Mouse (Mus musculus) lung, embryonic 15.5 days (tissue): ENCODE measurements around the gene Sept9. TPM values are rescaled to one million over a fixed set of nuclear protein-coding genes. Genes with fewer than 3 reads are reported as not detected.
"Not testable (repeated sequence)": the region's sequence is repeated elsewhere in the genome, so short reads cannot be mapped to it uniquely, and the experiment has no call there.

ENCODE experiments used
- ATAC-seq: fragments of 200-750 bp; cut with Nextera tagmentation; 2 replicates; pipeline ENCODE4 v1.8.0; 2017; ENCODE audit warnings: moderate number of reproducible peaks, borderline replicate concordance; ENCODE audit not compliant: low FRiP score, low TSS enrichment; ENCODE audit errors: extremely low read depth
- H3K27ac ChIP-seq: fragments of 300-500 bp; sonication (generic); 2 replicates; pipeline ENCODE4 v1.5.1; 2015; ENCODE audit warnings: moderate library complexity, mild to moderate bottlenecking, inconsistent platforms
- H3K27me3 ChIP-seq: fragments of 300-500 bp; sonication (generic); 2 replicates; pipeline ENCODE4 v1.6.1; 2015; ENCODE audit warnings: inconsistent platforms
- H3K36me3 ChIP-seq: fragments of 300-500 bp; sonication (generic); 2 replicates; pipeline ENCODE4 v1.6.1; 2015; ENCODE audit warnings: inconsistent platforms
- H3K4me1 ChIP-seq: fragments of 300-500 bp; sonication (generic); 2 replicates; pipeline ENCODE4 v1.6.1; 2015; ENCODE audit warnings: inconsistent platforms
- H3K4me2 ChIP-seq: fragments of 300-500 bp; sonication (generic); 2 replicates; pipeline ENCODE4 v1.6.1; 2015; ENCODE audit warnings: inconsistent platforms, mild to moderate bottlenecking, moderate library complexity
- H3K4me3 ChIP-seq: fragments of 300-500 bp; sonication (generic); 2 replicates; pipeline ENCODE4 v1.5.1; 2015; ENCODE audit warnings: mild to moderate bottlenecking, inconsistent platforms
- H3K9ac ChIP-seq: fragments of 300-500 bp; sonication (generic); 2 replicates; pipeline ENCODE4 v1.6.1; 2015; ENCODE audit warnings: inconsistent platforms
- H3K9me3 ChIP-seq: fragments of 300-500 bp; sonication (generic); 2 replicates; pipeline ENCODE4 v1.6.1; 2016; ENCODE audit warnings: inconsistent platforms
- WGBS: fragments of 180-500 bp; shearing (Covaris S2); methylation state at CpG from one replicate; pipeline ENCODE4 v1.1.7; 2015; 5-methylcytosine and 5-hydroxymethylcytosine counted together
- polyA plus RNA-seq: library from polyadenylated mRNA; unstranded; fragments of >200 nt; fragmentation: Nextera tagmentation; extraction: Ambion mirVana; gene quantifications from 2 replicates; pipeline ENCODE4 v1.2.1, GENCODE M21; 2015

Gene Sept9
- polyA plus RNA-seq, 1 experiment from 2014 or later, result 145 TPM

DNA sequence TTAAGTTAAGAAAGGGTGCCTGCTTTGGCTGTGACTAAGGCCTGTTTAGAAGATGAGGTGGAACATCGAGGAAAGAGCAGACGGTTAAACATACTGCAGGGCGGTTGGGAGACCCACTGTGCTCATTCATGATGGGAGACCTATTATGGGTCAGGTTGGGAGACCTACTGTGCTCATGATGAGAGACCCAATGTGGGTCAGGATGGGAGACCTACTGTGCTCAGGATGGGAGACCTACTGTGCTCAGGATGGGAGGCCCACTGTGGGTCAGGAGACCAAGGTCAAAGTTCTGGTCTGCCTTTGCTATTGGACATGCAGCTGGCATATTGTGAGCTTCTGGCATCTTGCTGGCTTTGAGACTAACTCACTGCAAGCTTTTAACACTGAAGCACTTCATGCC is 139.6 kb downstream of the Sept9 start:
- Histone ChIP-seq H3K27ac (peak overlapping the region; percentile 46; the same call in 1 of the 2 replicates), H3K27me3 (no peaks in the 10 kb centered on the region), H3K36me3 (no peaks in the 10 kb centered on the region), H3K9me3 (no peaks in the 10 kb centered on the region), H3K4me3 (no peak overlapping the region), H3K4me1 (peaks cover 87% of the 10 kb centered on the region), H3K9ac (no peak overlapping the region), H3K4me2 (no peak overlapping the region)
- WGBS, result 61% methylated on average over 3 of the region's 3 CpGs
- no peak for ATAC-seq

DNA sequence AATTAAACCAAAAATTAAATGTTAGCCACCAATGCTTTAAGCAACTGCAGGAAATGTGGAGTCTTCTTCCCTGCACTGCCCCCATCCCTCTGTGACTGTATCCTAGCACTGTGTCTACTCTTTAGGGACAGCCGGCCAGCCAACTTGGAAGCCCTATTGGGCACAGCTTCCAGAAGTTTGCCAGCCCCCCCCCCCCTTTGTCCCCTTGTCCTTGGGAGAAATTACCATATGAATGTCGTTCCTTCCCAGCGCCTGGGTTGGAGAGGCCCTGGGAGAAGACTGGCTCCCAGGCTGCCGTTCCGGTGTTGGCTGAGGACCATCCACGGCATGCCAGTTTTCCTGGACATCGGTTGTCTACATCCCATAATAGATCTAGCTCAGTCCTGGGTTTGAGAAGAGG is 141.8 kb downstream of the Sept9 start:
- Histone ChIP-seq H3K27ac (no peak overlapping the region), H3K4me2 (no peak overlapping the region), H3K27me3 (no peaks in the 10 kb centered on the region), H3K36me3 (no peaks in the 10 kb centered on the region), H3K9me3 (no peaks in the 10 kb centered on the region), H3K4me3 (no peak overlapping the region), H3K9ac (no peak overlapping the region), H3K4me1 (peaks cover 87% of the 10 kb centered on the region)
- WGBS, result 58% methylated on average over 7 of the region's 7 CpGs
- no peak for ATAC-seq

DNA sequence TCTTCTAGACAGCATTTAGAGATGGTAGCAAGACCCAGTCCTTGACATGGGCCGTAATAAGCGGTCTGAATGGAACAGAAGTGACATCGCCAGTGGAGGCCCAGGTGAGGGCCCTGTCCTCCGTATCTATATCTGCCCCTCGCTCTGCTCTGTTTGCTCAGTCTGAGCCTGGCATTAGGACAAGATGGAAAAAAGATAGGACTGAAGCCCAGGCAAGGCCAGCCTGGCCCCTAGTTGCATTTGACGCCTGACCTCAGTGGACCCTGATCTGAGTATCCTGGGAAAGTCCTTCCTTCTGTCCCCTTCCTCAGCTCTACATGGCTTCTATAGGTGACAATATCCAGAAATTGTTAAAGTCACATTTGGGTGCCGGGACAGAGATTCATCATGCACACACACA is 142.6 kb downstream of the Sept9 start:
- no peak overlapping the region for H3K4me3 ChIP-seq
- no peak for ATAC-seq
- H3K9me3 ChIP-seq, result no peaks in the 10 kb centered on the region
- H3K27ac ChIP-seq, result no peak overlapping the region
- 86% methylated on average over 7 of the region's 7 CpGs for WGBS
- H3K27me3 ChIP-seq, result no peaks in the 10 kb centered on the region
- H3K4me1 ChIP-seq, result peaks cover 92% of the 10 kb centered on the region
- no peaks in the 10 kb centered on the region for H3K36me3 ChIP-seq
- no peak overlapping the region for H3K4me2 ChIP-seq
- H3K9ac ChIP-seq, result no peak overlapping the region

DNA sequence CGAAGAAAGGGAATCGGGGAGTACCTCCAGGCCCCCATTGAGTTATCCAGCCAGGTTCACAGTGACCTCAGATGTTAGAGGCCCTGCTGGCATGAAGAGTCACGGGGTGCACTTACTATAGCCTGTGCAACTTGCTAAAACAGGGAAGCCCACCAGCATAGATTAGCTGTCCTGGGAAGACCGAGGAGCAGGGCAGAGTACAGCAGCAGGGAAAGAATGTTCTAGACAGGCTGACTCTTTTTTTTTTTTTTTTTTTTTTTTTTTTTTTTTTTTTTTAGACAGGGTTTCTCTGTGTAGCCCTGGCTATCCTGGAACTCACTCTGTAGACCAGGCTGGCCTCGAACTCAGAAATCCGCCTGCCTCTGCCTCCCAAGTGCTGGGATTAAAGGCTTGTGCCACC is 143.0 kb downstream of the Sept9 start:
- H3K9ac ChIP-seq, ATAC-seq, H3K36me3 ChIP-seq, H3K4me3 ChIP-seq, H3K27me3 ChIP-seq, H3K27ac ChIP-seq, H3K9me3 ChIP-seq, H3K4me2 ChIP-seq: not testable (repeated sequence)
- 93% methylated on average over 6 of the region's 6 CpGs for WGBS
- peaks cover 93% of the 10 kb centered on the region for H3K4me1 ChIP-seq

DNA sequence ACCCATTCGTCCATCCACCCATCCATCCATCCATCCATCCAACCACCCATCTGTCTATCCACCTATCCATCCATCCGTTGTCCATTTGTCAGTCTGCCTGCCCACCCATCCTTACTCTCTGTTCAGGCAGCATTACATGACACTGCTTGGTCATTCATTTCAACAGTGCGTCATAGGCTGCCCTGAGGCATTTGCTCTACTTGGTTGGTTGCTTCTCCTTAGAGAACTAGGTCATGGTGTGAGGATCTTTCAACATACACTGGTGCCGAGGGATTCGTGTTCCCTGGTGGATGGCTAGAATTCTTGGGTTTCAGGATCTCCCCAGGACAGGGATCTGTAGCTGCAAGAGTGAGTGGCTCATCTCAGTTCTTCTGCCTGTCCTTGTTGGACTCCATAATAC is 144.3 kb downstream of the Sept9 start:
- Histone ChIP-seq H3K9me3 (no peaks in the 10 kb centered on the region), H3K4me2 (no peak overlapping the region), H3K36me3 (no peaks in the 10 kb centered on the region), H3K9ac (no peak overlapping the region), H3K27ac (peak overlapping the region; percentile 86; the same call in 1 of the 2 replicates), H3K27me3 (no peaks in the 10 kb centered on the region), H3K4me3 (no peak overlapping the region), H3K4me1 (peaks cover 91% of the 10 kb centered on the region)
- WGBS, result 78% methylated on average over 5 of the region's 5 CpGs
- no peak for ATAC-seq

DNA sequence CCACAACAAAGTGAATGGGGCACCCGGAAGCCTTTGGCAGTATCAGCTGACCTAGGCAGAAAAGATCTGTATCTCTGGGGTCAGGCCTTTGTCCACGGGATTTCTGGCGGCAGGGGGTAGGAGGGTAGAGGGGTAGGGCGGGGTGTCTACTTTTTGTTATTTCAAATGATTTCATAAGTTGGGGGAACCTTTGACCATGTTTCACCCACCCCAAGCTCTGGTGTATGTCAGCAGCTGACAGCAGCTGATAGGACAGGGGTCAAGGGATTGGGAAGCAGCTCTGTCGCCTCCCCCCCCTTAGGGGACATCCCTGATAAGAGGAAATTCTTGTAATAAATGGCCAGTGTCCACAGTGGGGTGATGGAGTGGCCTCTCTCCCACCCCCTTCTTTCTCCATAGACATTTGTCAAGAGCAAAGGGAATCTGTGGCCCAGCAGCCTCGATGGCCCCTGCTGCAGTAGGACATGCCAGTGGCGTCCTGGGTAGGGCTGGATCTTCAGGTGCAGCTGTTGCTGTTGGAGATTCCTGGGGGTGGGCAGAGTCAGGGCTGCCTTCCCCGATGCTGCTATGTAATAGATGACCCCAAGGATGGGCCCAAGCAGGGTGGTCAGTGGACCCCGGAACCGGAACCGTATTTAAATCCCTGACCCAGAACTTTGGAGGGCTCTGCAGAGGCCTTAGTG is 145.0 kb downstream of the Sept9 start:
- no peak overlapping the region for H3K9ac ChIP-seq
- H3K27ac ChIP-seq, result peak overlapping the region; percentile 86
- no peaks in the 10 kb centered on the region for H3K9me3 ChIP-seq
- peaks cover 91% of the 10 kb centered on the region for H3K4me1 ChIP-seq
- no peak overlapping the region for H3K4me3 ChIP-seq
- H3K4me2 ChIP-seq, result peak overlapping the region; percentile 35
- H3K27me3 ChIP-seq, result no peaks in the 10 kb centered on the region
- no peaks in the 10 kb centered on the region for H3K36me3 ChIP-seq
- ATAC-seq, result no peak; the same call in 1 of the 2 replicates
- WGBS, result 31% methylated on average over 11 of the region's 11 CpGs

DNA sequence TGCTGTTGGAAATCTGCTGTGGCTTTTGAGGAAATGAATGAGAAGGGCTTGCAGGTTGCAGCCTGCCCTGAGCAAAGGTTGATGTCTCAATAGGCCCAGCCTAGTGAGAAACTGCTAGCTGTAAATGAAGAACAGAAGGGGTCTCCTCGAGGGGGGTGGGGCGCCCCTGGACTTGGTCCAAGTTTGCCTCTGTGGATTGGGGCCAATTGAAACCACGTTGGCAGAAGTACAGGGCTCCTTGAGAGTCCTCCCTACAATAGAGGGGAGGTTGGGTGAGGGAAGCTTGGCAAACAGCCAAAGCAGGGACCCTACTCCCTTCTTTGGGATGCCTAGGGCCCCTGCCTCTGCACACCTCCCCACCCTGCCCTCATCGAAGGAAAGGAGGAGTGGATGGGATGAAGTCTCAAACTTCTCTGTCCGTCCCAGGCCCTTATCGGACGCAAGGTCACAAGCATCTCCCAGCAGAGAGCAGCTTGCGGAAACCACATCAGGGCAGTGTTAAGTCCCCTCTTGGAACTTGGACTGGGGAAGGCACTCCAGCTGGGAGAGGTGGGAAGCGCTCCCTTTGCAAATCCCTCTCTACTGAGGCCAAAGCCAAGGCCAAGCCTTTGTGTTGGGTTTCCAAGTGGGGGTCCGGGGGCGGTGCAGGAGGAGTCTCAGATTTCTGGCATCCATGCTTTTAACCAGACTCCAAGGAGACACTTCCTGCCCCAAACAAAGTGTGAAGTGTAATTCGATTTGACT is 145.7 kb downstream of the Sept9 start:
- Histone ChIP-seq H3K4me1 (peaks cover 91% of the 10 kb centered on the region), H3K4me3 (no peak overlapping the region), H3K9me3 (no peaks in the 10 kb centered on the region), H3K9ac (no peak overlapping the region), H3K36me3 (no peaks in the 10 kb centered on the region), H3K27me3 (no peaks in the 10 kb centered on the region), H3K4me2 (peak overlapping the region; percentile 35), H3K27ac (peak overlapping the region; percentile 86)
- peak; percentile 78 for ATAC-seq
- WGBS, result 8% methylated on average over 12 of the region's 12 CpGs

DNA sequence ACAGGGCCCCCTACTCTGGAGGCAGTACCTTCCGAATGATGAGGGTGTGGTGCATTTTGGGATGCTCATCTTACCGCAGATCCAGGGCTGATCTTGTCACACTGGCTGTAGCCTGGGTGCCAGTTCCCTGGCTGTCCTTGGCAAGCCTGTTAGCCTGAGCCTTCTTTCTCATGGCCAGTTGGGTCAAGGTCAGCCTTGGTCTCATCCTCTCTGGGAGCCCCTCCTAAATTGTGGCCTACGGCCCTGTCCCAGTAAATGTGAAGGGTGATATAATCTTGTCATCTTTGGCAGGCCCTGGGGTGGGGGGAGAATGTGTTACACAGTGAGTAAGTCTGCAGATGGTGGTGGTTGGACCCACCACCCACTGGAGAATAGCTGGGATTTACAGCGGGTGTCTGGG is 147.8 kb downstream of the Sept9 start:
- Histone ChIP-seq H3K27ac (peak overlapping the region; percentile 27; the same call in 1 of the 2 replicates), H3K9ac (no peak overlapping the region), H3K4me3 (no peak overlapping the region), H3K36me3 (peaks cover 11% of the 10 kb centered on the region), H3K9me3 (no peaks in the 10 kb centered on the region), H3K4me1 (peaks cover 82% of the 10 kb centered on the region), H3K27me3 (no peaks in the 10 kb centered on the region), H3K4me2 (no peak overlapping the region)
- ATAC-seq, result no peak
- 77% methylated on average over 4 of the region's 4 CpGs for WGBS

DNA sequence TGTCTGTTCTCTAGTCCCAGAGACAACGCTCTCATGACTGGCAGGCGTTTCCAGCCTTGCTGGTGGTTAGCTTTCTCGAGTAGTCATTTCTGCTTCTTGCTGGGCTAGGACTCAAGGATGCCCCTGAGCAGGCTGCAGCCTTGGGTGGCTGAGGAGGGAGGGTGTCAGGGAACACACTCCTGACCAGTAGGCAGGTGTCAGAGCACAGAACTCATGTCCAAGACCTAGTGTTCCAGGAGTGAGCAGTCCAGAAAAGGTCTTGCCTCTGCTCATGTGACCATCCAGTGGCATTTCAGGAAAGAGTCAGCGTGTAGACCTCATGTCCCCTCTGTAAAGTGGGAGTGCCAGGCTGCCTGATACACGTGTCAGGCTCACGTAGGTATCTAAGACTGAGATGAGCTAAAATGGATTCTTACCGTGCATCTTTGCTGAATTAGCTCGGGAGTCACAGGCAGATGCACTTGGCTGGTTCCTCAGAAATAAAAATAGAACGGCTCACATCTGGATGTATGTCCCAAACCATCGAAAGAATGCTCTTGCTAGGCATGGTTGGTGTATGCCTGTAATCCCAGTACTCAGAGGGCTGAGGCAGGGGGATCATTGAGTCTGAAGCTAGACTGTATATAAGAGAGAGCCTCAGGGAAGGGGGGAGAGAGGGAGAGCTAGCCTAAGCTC is 149.1 kb downstream of the Sept9 start:
- Histone ChIP-seq H3K4me1 (peaks cover 71% of the 10 kb centered on the region), H3K27ac (0 out of 2 replicates have a peak overlapping the region, but pooled peaks have one; percentile 11)
- WGBS, result 49% methylated on average over 10 of the region's 10 CpGs

DNA sequence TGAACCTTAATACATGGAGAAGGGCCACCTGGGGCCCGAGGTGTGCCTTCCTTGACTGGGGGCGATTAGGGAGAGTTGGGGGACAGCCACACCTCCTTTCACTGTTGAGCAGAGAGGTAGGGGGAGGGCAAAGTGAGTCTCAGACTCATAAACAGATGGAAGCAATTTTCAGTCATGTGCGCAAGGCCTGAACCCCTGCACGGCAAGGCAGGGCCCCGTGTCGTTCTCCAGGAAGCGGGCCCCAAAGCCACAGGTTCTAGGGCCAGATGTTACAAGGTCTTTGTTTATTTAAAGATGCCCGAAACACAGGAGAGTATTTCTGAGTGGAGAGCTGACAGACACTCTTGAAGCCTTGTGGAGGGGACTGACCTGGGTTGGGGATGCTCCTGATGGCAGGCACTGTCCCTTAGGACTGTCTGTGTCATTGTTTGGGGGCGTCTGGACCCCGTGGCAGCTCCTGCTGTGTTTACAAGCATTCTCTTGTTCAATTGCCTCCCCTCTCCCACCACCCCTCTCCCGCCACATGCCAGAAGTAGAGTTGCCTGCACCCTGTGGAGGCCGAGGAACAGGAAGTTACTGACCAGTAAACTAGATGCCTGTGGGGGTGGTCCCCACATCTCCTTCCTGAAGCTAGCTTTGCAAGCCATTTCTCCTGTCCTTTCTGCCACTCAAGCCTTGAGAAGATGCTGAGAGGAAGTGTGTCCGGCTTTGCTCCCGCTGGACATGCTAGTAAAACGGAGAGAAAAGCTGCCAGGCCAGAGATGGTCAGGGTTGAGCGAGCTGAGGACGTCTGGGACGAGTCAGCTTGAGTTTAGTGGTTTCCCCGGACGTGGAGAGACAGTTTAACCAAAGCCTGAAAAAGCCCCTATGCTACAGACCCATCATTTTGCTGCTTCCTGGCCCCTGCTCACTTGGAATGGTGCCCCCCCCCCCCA is 150.2 kb downstream of the Sept9 start:
- Histone ChIP-seq H3K27ac (peak overlapping the region; percentile 42; the same call in 1 of the 2 replicates), H3K36me3 (peaks cover 35% of the 10 kb centered on the region), H3K4me1 (peaks cover 60% of the 10 kb centered on the region), H3K27me3 (no peaks in the 10 kb centered on the region), H3K9me3 (no peaks in the 10 kb centered on the region), H3K4me2 (no peak overlapping the region), H3K9ac (no peak overlapping the region), H3K4me3 (no peak overlapping the region)
- ATAC-seq, result no peak
- WGBS, result 31% methylated on average over 20 of the region's 20 CpGs

More for the DNA sequence above, 149.1 kb downstream of the Sept9 start:
- Histone ChIP-seq H3K9ac (no peak overlapping the region), H3K27me3 (no peaks in the 10 kb centered on the region), H3K9me3 (no peaks in the 10 kb centered on the region), H3K4me3 (no peak overlapping the region), H3K4me2 (no peak overlapping the region), H3K36me3 (peaks cover 24% of the 10 kb centered on the region)
- ATAC-seq, result no peak
